Mouse (Mus musculus) kidney, postnatal 0 days (tissue): ENCODE data around the gene Chek2. TPM values are rescaled to one million over a fixed set of nuclear protein-coding genes. Genes with fewer than 3 reads are reported as not detected.

ENCODE experiments used
- ATAC-seq: fragments of 200-750 bp; cut with Nextera tagmentation; replicated peaks from 2 replicates; pipeline ENCODE4 v1.8.0; 2017; ENCODE audit warnings: low read depth, moderate number of reproducible peaks, moderate TSS enrichment, moderate library complexity; ENCODE audit not compliant: low FRiP score
- DNase-seq: peaks from one replicate; pipeline ENCODE4 v3.0.0-alpha.2; 2016; ENCODE audit warnings: low spot score
- H3K27ac ChIP-seq: fragments of 300-500 bp; sonication (generic); 2 replicates; pipeline ENCODE4 v1.5.1; 2014; ENCODE audit warnings: mild to moderate bottlenecking
- H3K27me3 ChIP-seq: fragments of 300-500 bp; sonication (generic); 2 replicates; pipeline ENCODE4 v1.6.1; 2014; ENCODE audit warnings: low read length, mixed read lengths; ENCODE audit not compliant: insufficient read depth
- H3K36me3 ChIP-seq: fragments of 300-500 bp; sonication (generic); 2 replicates; pipeline ENCODE4 v1.6.1; 2014; ENCODE audit warnings: low read length, mixed read lengths; ENCODE audit not compliant: insufficient read depth
- H3K4me1 ChIP-seq: fragments of 300-500 bp; sonication (generic); replicated peaks from 2 replicates; pipeline ENCODE4 v1.6.1; 2014; ENCODE audit warnings: antibody characterized with exemption, low read length, mixed read lengths; ENCODE audit not compliant: insufficient read depth
- H3K4me2 ChIP-seq: fragments of 300-500 bp; sonication (generic); 2 replicates; pipeline ENCODE4 v1.6.1; 2014; ENCODE audit warnings: mild to moderate bottlenecking, low read length, moderate library complexity, mixed read lengths
- H3K4me3 ChIP-seq: fragments of 300-500 bp; sonication (generic); replicated peaks from 2 replicates; pipeline ENCODE4 v1.5.1; 2014; ENCODE audit warnings: low read depth, low read length
- H3K9ac ChIP-seq: fragments of 300-500 bp; sonication (generic); 2 replicates; pipeline ENCODE4 v1.6.1; 2014; ENCODE audit warnings: low read depth, low read length
- H3K9me3 ChIP-seq: fragments of 300-500 bp; sonication (generic); replicated peaks from 2 replicates; pipeline ENCODE4 v1.6.1; 2016; ENCODE audit warnings: low read length, inconsistent platforms, mixed read lengths
- CTCF ChIP-seq: IDR thresholded peaks from 2 replicates; pipeline ENCODE4 v1.5.1; 2016; ENCODE audit warnings: antibody characterized with exemption, low read depth, mild to moderate bottlenecking, moderate library complexity
- WGBS: fragments of 180-500 bp; shearing (Covaris S2); extraction: QIAGEN DNeasy Blood & Tissue Kit; methylation state at CpG from one replicate; pipeline ENCODE4 v1.1.7; 2014; 5-methylcytosine and 5-hydroxymethylcytosine counted together
- polyA plus RNA-seq: library from polyadenylated mRNA; unstranded; fragments of >200 nt; fragmentation: Nextera tagmentation; extraction: Ambion mirVana; gene quantifications from 2 replicates; pipeline ENCODE4 v1.2.1, GENCODE M21; 2015

The Chek2 gene
- polyA plus RNA-seq, 1 experiment from 2014 or later, result 12.9 TPM

- 0 out of 2 replicates have a peak, but pooled peaks cover 10% of the 10 kb centered on the region for H3K36me3 ChIP-seq
- 78% methylated on average over 7 of the region's 7 CpGs for WGBS
- H3K4me3 ChIP-seq, result no peak overlapping the region
- H3K27ac ChIP-seq, result no peak overlapping the region
- H3K9ac ChIP-seq, result no peak overlapping the region
- no peak for TF ChIP-seq CTCF
- no peaks in the 10 kb centered on the region for H3K4me1 ChIP-seq
- no peaks in the 10 kb centered on the region for H3K27me3 ChIP-seq
- ATAC-seq (no peak), DNase-seq (no peak)
- H3K4me2 ChIP-seq, result no peak overlapping the region
- no peaks in the 10 kb centered on the region for H3K9me3 ChIP-seq
Measured at GRCm38 (mm10) chr5:110898169-110898568, 58.4 kb downstream of the Chek2 start.

GRCm38 (mm10) chr5:110898785-110899184 is 59.0 kb downstream of the Chek2 start:
- Histone ChIP-seq H3K27me3 (no peaks in the 10 kb centered on the region), H3K36me3 (0 out of 2 replicates have a peak, but pooled peaks cover 10% of the 10 kb centered on the region), H3K4me2 (no peak overlapping the region), H3K4me3 (no peak overlapping the region), H3K9ac (no peak overlapping the region), H3K27ac (no peak overlapping the region), H3K9me3 (no peaks in the 10 kb centered on the region), H3K4me1 (no peaks in the 10 kb centered on the region)
- ATAC-seq, result no peak
- no peak for DNase-seq
- TF ChIP-seq CTCF, result no peak
- 93% methylated on average over 4 of the region's 4 CpGs for WGBS

GRCm38 (mm10) chr5:110900331-110900730 is 60.6 kb downstream of the Chek2 start:
- no peak overlapping the region for H3K4me3 ChIP-seq
- no peak overlapping the region for H3K9ac ChIP-seq
- no peaks in the 10 kb centered on the region for H3K9me3 ChIP-seq
- no peaks in the 10 kb centered on the region for H3K4me1 ChIP-seq
- H3K27ac ChIP-seq, result no peak overlapping the region
- H3K27me3 ChIP-seq, result no peaks in the 10 kb centered on the region
- no peak for TF ChIP-seq CTCF
- 0 out of 2 replicates have a peak, but pooled peaks cover 3% of the 10 kb centered on the region for H3K36me3 ChIP-seq
- no peak for ATAC-seq
- no peak overlapping the region for H3K4me2 ChIP-seq
- no peak for DNase-seq

GRCm38 (mm10) chr5:110906708-110907107 is 66.9 kb downstream of the Chek2 start:
- Histone ChIP-seq H3K4me1 (no peaks in the 10 kb centered on the region), H3K27ac (no peak overlapping the region), H3K9me3 (no peaks in the 10 kb centered on the region), H3K9ac (no peak overlapping the region), H3K4me3 (no peak overlapping the region), H3K36me3 (0 out of 2 replicates have a peak, but pooled peaks cover 5% of the 10 kb centered on the region), H3K27me3 (no peaks in the 10 kb centered on the region), H3K4me2 (no peak overlapping the region)
- DNase-seq (no peak), ATAC-seq (no peak)
- 100% methylated on average over 1 of the region's 1 CpGs for WGBS
- TF ChIP-seq CTCF, result no peak

GRCm38 (mm10) chr5:110908879-110909278 is 69.1 kb downstream of the Chek2 start:
- TF ChIP-seq CTCF, result peak; percentile 37; the same call in 1 of the 2 replicates
- DNase-seq, result no peak
- no peak overlapping the region for H3K9ac ChIP-seq
- no peak for ATAC-seq
- H3K36me3 ChIP-seq, result 0 out of 2 replicates have a peak, but pooled peaks cover 5% of the 10 kb centered on the region
- H3K27ac ChIP-seq, result no peak overlapping the region
- no peak overlapping the region for H3K4me2 ChIP-seq
- no peaks in the 10 kb centered on the region for H3K9me3 ChIP-seq
- no peaks in the 10 kb centered on the region for H3K4me1 ChIP-seq
- H3K4me3 ChIP-seq, result no peak overlapping the region
- H3K27me3 ChIP-seq, result no peaks in the 10 kb centered on the region

GRCm38 (mm10) chr5:110909955-110910589 is 70.3 kb downstream of the Chek2 start:
- H3K4me3 ChIP-seq, result no peak overlapping the region
- H3K36me3 ChIP-seq, result 0 out of 2 replicates have a peak, but pooled peaks cover 5% of the 10 kb centered on the region
- no peak overlapping the region for H3K9ac ChIP-seq
- 92% methylated on average over 4 of the region's 4 CpGs for WGBS
- no peak for TF ChIP-seq CTCF
- H3K27ac ChIP-seq, result no peak overlapping the region
- H3K4me1 ChIP-seq, result no peaks in the 10 kb centered on the region
- DNase-seq (no peak), ATAC-seq (no peak)
- H3K4me2 ChIP-seq, result no peak overlapping the region
- H3K9me3 ChIP-seq, result no peaks in the 10 kb centered on the region
- H3K27me3 ChIP-seq, result no peaks in the 10 kb centered on the region

GRCm38 (mm10) chr5:110914859-110915258 is 75.1 kb downstream of the Chek2 start:
- Histone ChIP-seq H3K4me3 (no peak overlapping the region), H3K27ac (no peak overlapping the region), H3K27me3 (no peaks in the 10 kb centered on the region), H3K9ac (no peak overlapping the region), H3K4me1 (no peaks in the 10 kb centered on the region), H3K36me3 (no peaks in the 10 kb centered on the region), H3K4me2 (no peak overlapping the region), H3K9me3 (no peaks in the 10 kb centered on the region)
- TF ChIP-seq CTCF, result no peak
- DNase-seq (no peak), ATAC-seq (no peak)
- 91% methylated on average over 11 of the region's 11 CpGs for WGBS
